Mouse (Mus musculus): ENCODE measurements around the gene Gm8369. TPM values are rescaled to one million over a fixed set of nuclear protein-coding genes. Genes with fewer than 3 reads are reported as not detected.
"Not testable (repeated sequence)": the region's sequence is repeated elsewhere in the genome, so short reads cannot be mapped to it uniquely, and the experiment has no call there.

The Gm8369 gene
- total and polyA plus RNA-seq, 2 experiments from 2014 or later = not detected

- H3K27ac ChIP-seq (ENCODE audit: low read depth, low read length) = no peak overlapping the region
- H3K27me3 ChIP-seq (ENCODE audit: insufficient read depth, low read length) = no peaks in the 10 kb centered on the region
- DNase-seq (ENCODE audit: low spot score) (no peak), ATAC-seq (ENCODE audit: low FRiP score) (no peak)
- H3K36me3 ChIP-seq (ENCODE audit: insufficient read depth, low read length) = no peaks in the 10 kb centered on the region
- H3K4me3 ChIP-seq (ENCODE audit: low read depth, low read length) = no peak overlapping the region
- H3K4me2 ChIP-seq (ENCODE audit: low read depth, low read length, poor library complexity, severe bottlenecking) = no peak overlapping the region
- no peak for TF ChIP-seq CTCF (IDR thresholded peaks at IDR 0.05)
- H3K4me1 ChIP-seq (ENCODE audit: insufficient read depth, low read length) = no peaks in the 10 kb centered on the region
- H3K9me3 ChIP-seq (ENCODE audit: low read length) = no peaks in the 10 kb centered on the region
- WGBS = 88% methylated on average over 3 of the region's 3 CpGs
- no peak overlapping the region for H3K9ac ChIP-seq (replicated peaks; ENCODE audit: low read length, poor library complexity, severe bottlenecking)
Measured at GRCm38 (mm10) chr19:11520146-11520545, 34.4 kb downstream of the Gm8369 start.

GRCm38 (mm10) chr19:11533421-11533820, 47.7 kb downstream of the Gm8369 start:
- Histone ChIP-seq H3K9me3 (ENCODE audit: low read length) (no peaks in the 10 kb centered on the region), H3K4me2 (ENCODE audit: low read depth, low read length, poor library complexity, severe bottlenecking) (no peak overlapping the region), H3K27ac (ENCODE audit: low read depth, low read length) (no peak overlapping the region), H3K9ac (replicated peaks; ENCODE audit: low read length, poor library complexity, severe bottlenecking) (no peak overlapping the region), H3K4me3 (ENCODE audit: low read depth, low read length) (no peak overlapping the region), H3K27me3 (ENCODE audit: insufficient read depth, low read length) (no peaks in the 10 kb centered on the region), H3K4me1 (ENCODE audit: insufficient read depth, low read length) (no peaks in the 10 kb centered on the region), H3K36me3 (ENCODE audit: insufficient read depth, low read length) (no peaks in the 10 kb centered on the region)
- TF ChIP-seq CTCF (IDR thresholded peaks at IDR 0.05) = no peak
- DNase-seq (ENCODE audit: low spot score) = no peak
- no peak for ATAC-seq (ENCODE audit: low FRiP score)
- 92% methylated on average over 1 of the region's 1 CpGs for WGBS

- WGBS = 55% methylated on average over 2 of the region's 2 CpGs
- Histone ChIP-seq H3K4me1 (ENCODE audit: insufficient read depth, low read length) (no peaks in the 10 kb centered on the region), H3K9me3 (ENCODE audit: low read length) (no peaks in the 10 kb centered on the region), H3K36me3 (ENCODE audit: insufficient read depth, low read length) (no peaks in the 10 kb centered on the region), H3K9ac (replicated peaks; ENCODE audit: low read length, poor library complexity, severe bottlenecking) (no peak overlapping the region), H3K4me3 (ENCODE audit: low read depth, low read length) (no peak overlapping the region), H3K4me2 (ENCODE audit: low read depth, low read length, poor library complexity, severe bottlenecking) (no peak overlapping the region), H3K27me3 (ENCODE audit: insufficient read depth, low read length) (no peaks in the 10 kb centered on the region), H3K27ac (ENCODE audit: low read depth, low read length) (no peak overlapping the region)
- DNase-seq (ENCODE audit: low spot score) = no peak
- TF ChIP-seq CTCF (IDR thresholded peaks at IDR 0.05) = no peak
- no peak for ATAC-seq (ENCODE audit: low FRiP score)
Measured at GRCm38 (mm10) chr19:11533888-11534445, 48.2 kb downstream of the Gm8369 start.

- Histone ChIP-seq H3K9ac (replicated peaks; ENCODE audit: low read length, poor library complexity, severe bottlenecking) (no peak within 1 kb of the TSS), H3K9me3 (ENCODE audit: low read length) (no peaks in the 10 kb centered on the region), H3K27ac (ENCODE audit: low read depth, low read length) (no peak within 1 kb of the TSS), H3K4me2 (ENCODE audit: low read depth, low read length, poor library complexity, severe bottlenecking) (no peak within 1 kb of the TSS), H3K4me3 (ENCODE audit: low read depth, low read length) (no peak within 1 kb of the TSS), H3K36me3 (ENCODE audit: insufficient read depth, low read length) (no peaks in the 10 kb centered on the region), H3K27me3 (ENCODE audit: insufficient read depth, low read length) (no peaks in the 10 kb centered on the region), H3K4me1 (ENCODE audit: insufficient read depth, low read length) (no peaks in the 10 kb centered on the region)
- DNase-seq (ENCODE audit: low spot score) (no peak), ATAC-seq (ENCODE audit: low FRiP score) (no peak)
- 14% methylated on average over 7 of the region's 7 CpGs for WGBS
- TF ChIP-seq CTCF (IDR thresholded peaks at IDR 0.05) = no peak
Measured at GRCm38 (mm10) chr19:11536593-11536992, 50.9 kb downstream of the Gm8369 start, which contains the start of gene Ms4a4d. Gene Ms4a4d (plus strand): TSS chr19:11536801.

GRCm38 (mm10) chr19:11537336-11537735, 51.6 kb downstream of the Gm8369 start:
- Histone ChIP-seq H3K36me3 (ENCODE audit: insufficient read depth, low read length) (no peaks in the 10 kb centered on the region), H3K4me3 (ENCODE audit: low read depth, low read length) (no peak overlapping the region), H3K4me1 (ENCODE audit: insufficient read depth, low read length) (no peaks in the 10 kb centered on the region), H3K9ac (replicated peaks; ENCODE audit: low read length, poor library complexity, severe bottlenecking) (no peak overlapping the region), H3K27ac (ENCODE audit: low read depth, low read length) (no peak overlapping the region), H3K27me3 (ENCODE audit: insufficient read depth, low read length) (no peaks in the 10 kb centered on the region), H3K4me2 (ENCODE audit: low read depth, low read length, poor library complexity, severe bottlenecking) (no peak overlapping the region), H3K9me3 (ENCODE audit: low read length) (no peaks in the 10 kb centered on the region)
- whole genome bisulfite sequencing = 15% methylated on average over 2 of the region's 2 CpGs
- ATAC-seq (ENCODE audit: low FRiP score) (no peak), DNase-seq (ENCODE audit: low spot score) (no peak)
- no peak for TF ChIP-seq CTCF (IDR thresholded peaks at IDR 0.05)

GRCm38 (mm10) chr19:11540166-11540821, 54.6 kb downstream of the Gm8369 start:
- not testable (repeated sequence) for H3K27me3 ChIP-seq (ENCODE audit: insufficient read depth, low read length); H3K27ac ChIP-seq (ENCODE audit: low read depth, low read length); H3K4me2 ChIP-seq (ENCODE audit: low read depth, low read length, poor library complexity, severe bottlenecking); H3K36me3 ChIP-seq (ENCODE audit: insufficient read depth, low read length); ATAC-seq (ENCODE audit: low FRiP score); H3K9ac ChIP-seq (replicated peaks; ENCODE audit: low read length, poor library complexity, severe bottlenecking); H3K9me3 ChIP-seq (ENCODE audit: low read length); H3K4me3 ChIP-seq (ENCODE audit: low read depth, low read length); H3K4me1 ChIP-seq (ENCODE audit: insufficient read depth, low read length); DNase-seq (ENCODE audit: low spot score)
- WGBS = 89% methylated on average over 1 of the region's 1 CpGs

- not testable (repeated sequence) for H3K4me3 ChIP-seq (ENCODE audit: low read depth, low read length); H3K27me3 ChIP-seq (ENCODE audit: insufficient read depth, low read length); ATAC-seq (ENCODE audit: low FRiP score); H3K36me3 ChIP-seq (ENCODE audit: insufficient read depth, low read length); H3K9me3 ChIP-seq (ENCODE audit: low read length); H3K27ac ChIP-seq (ENCODE audit: low read depth, low read length); DNase-seq (ENCODE audit: low spot score); H3K4me2 ChIP-seq (ENCODE audit: low read depth, low read length, poor library complexity, severe bottlenecking); H3K9ac ChIP-seq (replicated peaks; ENCODE audit: low read length, poor library complexity, severe bottlenecking); H3K4me1 ChIP-seq (ENCODE audit: insufficient read depth, low read length)
- 88% methylated on average over 2 of the region's 2 CpGs for WGBS
Measured at GRCm38 (mm10) chr19:11544383-11544782, 58.6 kb downstream of the Gm8369 start.

Data from midbrain, postnatal 0 days (tissue).